Mouse (Mus musculus): ENCODE data around the gene Ctso.

- no peak for TF ChIP-seq EP300 (IDR thresholded peaks at IDR 0.05; ENCODE audit: low read depth)
- TF ChIP-seq CTCF (IDR thresholded peaks at IDR 0.05; ENCODE audit: low read depth): no peak
These were observed 48.5 kb upstream of the Ctso start for GRCm38 (mm10) chr3:81883916-81884315.
